Mouse (Mus musculus) cerebellum, postnatal 25 days (tissue): ENCODE measurements around the gene Coa4.

Experiments used
- DNase-seq, 2 experiments: peaks; one replicate each; pipeline ENCODE4 v3.0.0; 2021; ENCODE audit warnings: mixed read lengths in 2 of 2

Gene Coa4

GRCm38 (mm10) chr7:100504740-100505487 lies 32.0 kb upstream of the Coa4 start:
- DNase-seq, result no peak

GRCm38 (mm10) chr7:100506494-100506893 lies 30.4 kb upstream of the Coa4 start:
- DNase-seq, result no peak

GRCm38 (mm10) chr7:100508670-100509069 lies 28.2 kb upstream of the Coa4 start:
- DNase-seq, result no peak

GRCm38 (mm10) chr7:100511602-100512001 lies 25.3 kb upstream of the Coa4 start:
- DNase-seq, result no peak

- no peak for DNase-seq
These were observed 22.3 kb upstream of the Coa4 start, which contains the start of gene Dnajb13 for GRCm38 (mm10) chr7:100514573-100514972. Dnajb13 (minus strand) TSS chr7:100514960.

- no peak for DNase-seq
These were observed 16.7 kb upstream of the Coa4 start for GRCm38 (mm10) chr7:100520204-100520603.

GRCm38 (mm10) chr7:100520663-100521285 lies 16.1 kb upstream of the Coa4 start:
- DNase-seq, result peak; percentile 87 to 89

- no peak for DNase-seq
These were observed 14.6 kb upstream of the Coa4 start for GRCm38 (mm10) chr7:100522222-100522621.

GRCm38 (mm10) chr7:100524669-100525068 lies 12.2 kb upstream of the Coa4 start:
- no peak for DNase-seq

- DNase-seq, result no peak
These were observed 6.1 kb upstream of the Coa4 start for GRCm38 (mm10) chr7:100530766-100531165.

GRCm38 (mm10) chr7:100533503-100533902 lies 3.4 kb upstream of the Coa4 start:
- DNase-seq, result no peak

GRCm38 (mm10) chr7:100534216-100534615 lies 2.7 kb upstream of the Coa4 start:
- no peak for DNase-seq

- no peak for DNase-seq
These were observed 1.0 kb upstream of the Coa4 start for GRCm38 (mm10) chr7:100535831-100536230.

GRCm38 (mm10) chr7:100537519-100537902 lies 640 bp downstream of the Coa4 start:
- no peak for DNase-seq

GRCm38 (mm10) chr7:100539516-100539915 lies 2.6 kb downstream of the Coa4 start:
- DNase-seq, result no peak

GRCm38 (mm10) chr7:100544437-100544836 lies 7.6 kb downstream of the Coa4 start:
- DNase-seq, result no peak

- DNase-seq, result no peak
These were observed 10.8 kb downstream of the Coa4 start for GRCm38 (mm10) chr7:100547631-100548030.

GRCm38 (mm10) chr7:100549796-100550195 lies 12.9 kb downstream of the Coa4 start:
- no peak for DNase-seq

GRCm38 (mm10) chr7:100550338-100551007 lies 13.6 kb downstream of the Coa4 start:
- peak; percentile 46 to 64 for DNase-seq

- DNase-seq, result no peak
These were observed 18.1 kb downstream of the Coa4 start for GRCm38 (mm10) chr7:100554939-100555338.

GRCm38 (mm10) chr7:100555431-100555951 lies 18.6 kb downstream of the Coa4 start:
- peak; percentile 56 for DNase-seq

GRCm38 (mm10) chr7:100557241-100557640 lies 20.4 kb downstream of the Coa4 start:
- DNase-seq, result no peak

GRCm38 (mm10) chr7:100559331-100559730 lies 22.5 kb downstream of the Coa4 start:
- DNase-seq, result no peak
